Mouse (Mus musculus) c-Kit-negative CD71-positive TER-119-positive erythroid progenitor cells, embryonic 14.5 days (primary cell): Measurements from ENCODE around the gene Pcbp4.
A peak's percentile ranks its signal among the peaks of the same experiment; 100 is the strongest.

Experiments used
- DNase-seq: peaks from one replicate; pipeline ENCODE4 v3.0.0-alpha.2; 2013; ENCODE audit warnings: low read depth, low spot score

Pcbp4 gene

DNA sequence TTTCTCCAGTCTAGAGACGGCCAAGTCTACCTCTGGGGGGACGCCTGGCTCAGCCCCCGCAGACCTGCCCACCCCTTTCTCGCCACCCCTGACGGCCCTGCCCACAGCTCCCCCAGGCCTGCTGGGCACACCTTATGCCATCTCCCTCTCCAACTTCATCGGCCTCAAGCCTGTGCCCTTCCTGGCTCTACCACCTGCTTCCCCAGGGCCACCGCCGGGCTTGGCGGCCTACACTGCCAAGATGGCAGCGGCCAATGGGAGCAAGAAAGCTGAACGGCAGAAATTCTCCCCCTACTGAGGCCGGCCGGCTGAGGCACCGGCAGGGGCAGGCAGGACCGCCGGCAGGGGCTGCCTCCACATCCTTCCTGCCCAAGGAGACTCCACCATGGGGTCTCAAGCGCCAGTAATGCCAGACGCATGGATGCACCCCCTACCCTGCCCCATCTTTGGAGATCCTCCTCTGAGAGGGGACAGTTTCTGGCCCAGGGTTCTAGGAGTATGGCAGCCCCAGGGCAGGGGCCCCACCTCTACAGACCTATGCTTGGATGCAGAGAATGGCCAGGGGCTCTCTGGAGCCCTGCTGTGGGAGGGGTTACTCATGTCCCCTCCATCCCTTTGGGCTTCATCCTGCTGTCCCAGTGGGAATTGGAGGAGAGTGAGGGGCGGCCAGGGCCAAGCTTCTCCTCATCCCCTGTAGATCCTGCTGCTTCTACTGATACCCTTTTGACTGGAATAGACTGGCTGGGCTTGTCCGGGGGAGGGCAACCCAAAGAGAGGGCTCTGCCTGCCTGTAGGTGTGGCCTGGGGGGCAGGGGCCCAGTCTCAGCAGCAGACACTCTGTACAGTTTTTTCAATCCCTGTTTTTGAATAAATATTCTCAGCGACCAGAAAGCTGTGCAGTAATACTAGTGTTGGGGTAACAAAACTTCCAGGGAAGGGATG is 10.3 kb downstream of the Pcbp4 start:
- DNase-seq: no peak

DNA sequence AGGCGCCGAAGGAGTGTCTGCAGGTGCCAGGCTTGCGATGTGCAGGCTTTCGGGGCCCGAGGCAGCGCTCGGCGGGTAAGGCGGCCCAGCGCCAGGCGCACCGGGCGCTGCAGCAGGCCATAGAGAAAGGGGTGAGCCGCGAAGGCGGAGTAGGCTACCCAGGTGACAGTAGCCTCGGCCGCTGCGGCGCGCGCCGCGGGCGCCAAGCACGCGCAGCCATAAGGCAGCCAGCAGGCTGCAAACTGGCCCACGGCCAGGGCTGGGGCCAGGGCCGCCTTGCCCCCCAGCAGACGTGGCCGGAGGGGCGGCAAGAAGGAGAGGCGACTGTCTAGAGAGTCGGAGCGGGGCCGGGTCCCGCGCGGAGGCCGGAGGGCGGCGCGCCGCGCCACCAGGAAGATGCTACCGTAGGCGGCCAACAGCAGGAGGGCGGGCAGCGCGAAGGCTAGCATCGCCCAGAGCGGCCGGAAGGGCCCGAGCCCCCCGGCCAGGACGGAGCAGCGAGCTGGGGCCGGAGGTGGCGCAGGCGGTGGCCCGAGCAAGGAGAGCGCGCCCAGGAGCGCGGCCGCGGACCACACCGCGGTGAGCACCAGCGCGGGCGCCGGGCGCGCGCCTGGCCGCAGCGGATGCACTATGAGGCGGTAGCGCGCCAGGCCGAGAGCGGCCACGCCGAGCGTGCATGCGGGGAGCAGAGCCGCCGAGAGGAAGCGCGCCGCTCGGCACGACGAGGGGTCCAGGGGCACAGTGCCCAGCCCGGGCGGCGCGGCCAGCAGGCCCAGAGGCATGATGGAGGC is 11.9 kb downstream of the Pcbp4 start:
- no peak for DNase-seq

DNA sequence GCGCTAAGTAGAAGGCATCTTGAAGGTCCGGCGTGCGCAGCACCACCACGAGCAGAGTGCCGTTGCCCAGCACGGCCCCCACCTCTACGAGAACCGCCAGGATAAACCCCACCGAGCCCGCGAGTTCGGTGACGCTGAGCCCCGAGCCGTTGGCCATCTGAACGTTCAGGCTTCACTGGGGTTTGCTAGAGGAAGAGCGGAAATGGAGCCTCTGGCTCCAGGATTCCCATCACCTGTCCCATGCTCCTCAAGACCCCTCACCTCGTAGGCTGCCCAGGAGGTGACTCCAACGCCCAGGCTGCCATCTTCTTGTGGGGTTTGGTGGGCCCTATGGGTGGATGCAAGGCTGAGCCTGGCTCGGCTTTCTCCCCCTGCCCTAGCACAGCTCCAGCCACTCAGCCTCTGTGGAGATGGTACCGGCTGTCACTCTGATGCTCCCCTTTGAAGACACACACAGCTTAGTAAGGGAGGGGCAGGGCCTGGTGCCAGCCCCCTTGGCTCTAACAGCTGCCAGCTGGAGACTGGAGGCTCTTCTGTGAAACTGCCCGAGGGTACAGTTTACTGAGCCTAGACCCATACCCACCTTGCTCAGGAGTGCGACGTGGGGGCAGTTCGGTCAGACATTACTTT is 12.6 kb downstream of the Pcbp4 start, which contains the start of gene Gpr62:
Gene Gpr62 (minus strand): TSS at position 368 of the 630 bp plus-strand sequence.
- no peak for DNase-seq

DNA sequence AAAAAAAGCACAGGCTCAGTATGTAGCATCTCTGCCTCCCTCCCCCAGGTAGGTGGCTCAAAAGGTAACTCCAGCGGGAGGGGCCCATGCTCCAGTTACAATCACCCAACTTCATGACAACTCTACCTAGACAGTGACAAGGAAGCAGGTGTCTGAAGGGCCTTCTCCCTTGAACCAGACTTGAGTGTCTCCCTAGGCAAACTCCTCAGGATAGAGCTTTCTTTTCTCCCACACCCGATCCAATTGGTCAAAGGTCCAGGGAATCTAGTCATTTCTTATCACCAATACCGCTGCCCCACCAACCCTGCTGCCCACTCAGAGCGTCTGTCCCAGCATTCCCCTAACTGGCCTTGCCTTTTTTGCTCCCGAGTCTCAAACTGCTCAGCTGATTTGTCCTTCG is 13.6 kb downstream of the Pcbp4 start:
- no peak for DNase-seq

DNA sequence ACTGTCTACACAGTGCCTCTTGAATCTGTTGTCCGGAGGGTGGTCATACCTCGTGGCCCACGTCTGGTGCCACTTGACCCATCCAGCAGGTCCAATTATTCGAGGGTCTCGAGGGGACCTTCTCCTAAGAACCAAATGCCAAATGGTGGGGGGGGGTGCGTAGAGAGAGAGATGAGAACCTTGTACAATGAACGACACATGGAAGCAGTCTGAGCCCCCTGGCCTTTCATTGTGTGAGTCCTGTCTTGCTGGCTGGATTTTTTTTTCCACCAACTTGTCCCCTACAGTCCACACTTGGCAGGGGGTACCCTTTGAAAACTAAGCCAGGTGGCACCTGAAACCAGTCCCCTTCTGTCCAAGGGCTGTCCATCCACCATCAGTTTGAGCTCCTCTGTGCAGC is 14.7 kb downstream of the Pcbp4 start:
- no peak for DNase-seq

DNA sequence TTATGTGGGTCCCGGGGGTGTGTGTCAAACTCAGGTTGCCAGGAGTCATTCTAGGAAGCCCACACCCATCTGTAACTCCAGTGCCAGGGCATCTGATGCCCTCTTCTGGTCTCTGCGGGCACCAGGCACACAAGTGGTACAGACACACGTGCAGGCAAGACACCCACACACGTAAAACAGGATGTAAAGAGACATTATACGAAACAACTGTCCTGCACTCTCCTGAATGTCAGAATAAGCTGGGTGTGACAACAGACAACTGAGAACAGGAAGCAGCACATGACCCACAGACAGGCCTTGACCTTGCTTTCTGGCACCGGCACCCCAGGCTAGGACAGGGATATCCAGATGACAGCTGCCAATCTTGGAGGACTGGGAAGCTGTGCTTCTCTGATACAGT is 16.2 kb downstream of the Pcbp4 start:
- DNase-seq: no peak

DNA sequence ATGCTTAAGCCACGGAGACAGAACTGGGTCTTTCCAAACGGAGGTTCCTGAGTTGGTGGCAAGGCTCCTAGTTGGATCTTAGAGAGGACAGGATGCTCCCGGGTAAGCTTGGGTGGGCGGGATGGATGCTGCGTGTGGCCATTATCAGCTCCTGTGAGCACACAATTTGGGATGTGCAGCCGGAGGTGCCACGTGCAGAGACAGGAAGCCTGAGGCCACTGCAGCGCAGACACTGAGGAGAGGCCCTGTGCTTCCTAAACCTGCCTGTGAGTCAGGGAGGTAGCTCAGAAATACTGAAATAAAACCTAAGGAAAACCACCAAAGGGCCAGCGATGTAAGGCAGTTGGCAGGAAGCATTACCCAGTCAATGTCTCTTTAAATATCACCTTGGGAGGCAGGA is 16.7 kb downstream of the Pcbp4 start:
- no peak for DNase-seq

DNA sequence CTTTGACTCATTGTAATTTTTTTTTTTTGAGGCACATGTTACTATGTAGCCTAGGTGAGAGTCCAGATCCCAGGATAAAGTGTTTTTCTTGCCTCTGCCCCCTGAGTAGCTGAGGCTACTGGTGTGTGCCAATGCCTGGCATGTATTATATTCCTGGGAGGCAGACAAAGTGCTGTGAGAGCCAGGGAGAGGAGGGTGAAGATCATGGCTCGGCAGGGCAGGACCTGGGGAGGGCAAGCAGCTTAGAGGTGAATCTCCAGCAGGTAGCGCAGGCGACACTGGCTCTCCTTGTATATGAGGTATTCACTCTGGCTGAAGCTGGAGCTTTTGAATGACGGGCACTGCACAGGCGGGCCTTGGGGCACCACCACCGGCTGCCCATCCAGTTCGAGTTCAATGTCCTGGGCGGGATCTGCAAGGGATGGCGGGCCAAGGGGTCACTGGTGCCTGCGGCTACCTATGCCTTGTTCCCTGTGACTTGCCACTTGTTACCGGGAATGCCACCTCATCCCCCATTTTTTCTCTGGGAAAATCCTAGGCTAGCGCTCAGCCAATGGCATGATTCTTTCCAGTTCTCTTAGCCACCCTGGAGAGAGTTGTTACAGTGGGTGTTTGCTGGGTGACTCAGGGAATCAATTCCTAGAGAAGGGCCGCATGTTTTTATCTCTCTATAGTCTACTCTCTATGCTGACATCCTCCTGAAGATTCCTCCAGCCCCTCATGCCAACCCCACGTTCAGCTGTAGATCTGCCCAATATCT is 18.1 kb downstream of the Pcbp4 start:
- no peak for DNase-seq

DNA sequence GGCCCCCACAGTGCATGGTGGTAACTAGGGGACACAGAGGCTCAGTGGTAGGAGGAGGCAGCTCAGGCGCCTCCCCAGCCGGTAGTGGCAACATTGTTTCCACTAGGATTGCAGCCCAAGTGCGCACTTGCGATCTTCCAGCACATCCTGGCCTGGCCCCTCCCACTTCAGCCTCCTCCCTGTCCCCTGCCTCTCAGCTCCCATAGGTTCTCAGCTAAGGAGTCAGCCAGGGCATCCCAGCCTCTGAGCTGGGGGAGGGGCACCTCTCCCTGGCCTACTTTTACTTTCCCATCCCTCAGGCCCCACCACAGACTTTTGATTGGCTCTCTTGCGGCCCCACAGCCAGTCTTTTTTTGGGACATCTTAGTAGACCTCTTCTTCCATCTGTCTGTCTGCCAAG is 18.8 kb downstream of the Pcbp4 start:
- DNase-seq: no peak

DNA sequence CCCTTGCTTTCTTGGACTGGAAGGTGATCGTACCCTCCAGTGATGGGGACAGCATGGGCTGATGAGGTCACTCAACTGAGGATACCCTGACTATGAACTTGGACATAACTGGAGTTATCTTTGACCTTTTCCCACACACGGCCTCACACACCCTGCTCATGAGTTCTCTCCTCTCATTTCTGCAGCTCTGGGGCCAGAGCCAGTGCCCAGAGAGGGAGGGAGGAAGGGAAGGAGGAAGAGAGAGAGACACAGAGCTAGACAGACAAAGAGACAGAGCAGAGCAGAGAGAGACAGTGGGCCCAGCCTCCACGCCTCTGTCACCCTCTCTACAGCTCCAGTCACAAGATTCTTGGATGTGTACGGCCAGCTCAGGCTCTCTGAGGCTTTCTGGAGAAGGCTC is 19.2 kb downstream of the Pcbp4 start:
- no peak for DNase-seq

DNA sequence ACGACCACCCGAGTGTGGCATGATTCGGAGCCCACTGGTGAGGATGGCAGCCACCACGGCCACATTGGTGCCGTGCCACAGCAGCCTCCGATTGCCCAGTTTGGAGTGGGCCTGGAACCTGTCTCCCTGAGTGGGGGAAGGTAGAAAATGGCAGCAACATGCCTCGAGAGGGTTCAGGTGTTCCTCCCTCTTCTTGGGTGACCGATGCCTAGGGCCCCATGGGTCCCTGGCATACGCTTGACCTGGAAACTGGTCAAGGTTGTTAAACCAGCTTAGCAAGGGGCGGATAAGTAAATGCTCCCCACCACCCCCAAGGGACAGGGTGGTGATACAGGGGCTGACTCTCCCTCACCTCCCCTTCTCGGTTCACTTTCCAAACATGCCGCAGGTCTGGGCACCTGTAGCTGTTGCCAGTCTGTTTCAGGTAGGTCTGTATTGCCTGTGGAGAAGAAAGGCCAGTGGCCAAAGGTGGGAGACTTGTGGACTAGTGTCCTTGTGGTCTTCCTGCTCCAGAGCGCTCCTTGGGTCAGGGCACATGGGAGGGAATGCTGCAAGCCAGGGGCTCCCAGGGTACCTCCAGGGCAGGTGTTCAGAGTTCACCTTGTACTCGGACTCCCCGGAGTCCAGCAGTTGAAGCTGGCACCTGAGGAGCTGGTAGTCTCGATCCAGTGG is 20.1 kb downstream of the Pcbp4 start:
- no peak for DNase-seq

DNA sequence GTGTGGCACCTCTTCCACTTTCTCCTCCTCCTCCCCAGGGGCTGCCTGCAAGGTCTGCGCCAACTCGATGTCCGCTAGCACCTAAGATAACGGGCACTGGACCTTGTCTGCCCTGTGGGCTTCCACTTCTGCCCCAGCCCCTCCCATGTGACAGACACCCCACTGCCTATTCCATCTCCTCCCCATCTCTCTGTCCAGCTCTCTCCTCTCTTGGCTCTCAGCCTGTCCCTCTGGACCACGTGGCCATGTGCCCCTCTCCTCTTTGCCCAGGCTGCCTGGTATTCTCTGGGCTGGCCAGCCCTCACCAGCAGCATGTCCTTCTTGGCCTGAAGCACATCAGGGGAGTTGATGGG is 20.6 kb downstream of the Pcbp4 start:
- no peak for DNase-seq

DNA sequence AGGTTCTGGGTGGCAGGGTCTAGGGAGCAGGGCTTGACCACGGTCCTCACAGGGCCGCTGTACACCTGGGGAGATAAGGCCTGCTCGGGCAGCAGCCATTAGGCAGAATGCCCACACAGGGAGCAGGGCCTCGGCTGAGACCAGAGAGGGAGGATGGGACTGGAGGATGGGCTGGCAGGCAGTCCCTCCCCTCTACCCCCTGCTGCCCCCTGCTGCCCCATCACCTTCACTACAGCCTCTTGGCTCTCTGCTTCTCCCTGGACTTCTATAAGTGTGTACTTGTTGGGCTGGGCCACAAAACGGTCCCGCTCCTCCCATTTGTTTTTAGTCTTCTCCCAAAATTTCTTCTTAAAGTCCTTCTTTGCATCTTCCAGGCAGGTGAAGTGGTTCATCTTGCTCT is 21.4 kb downstream of the Pcbp4 start:
- no peak for DNase-seq

DNA sequence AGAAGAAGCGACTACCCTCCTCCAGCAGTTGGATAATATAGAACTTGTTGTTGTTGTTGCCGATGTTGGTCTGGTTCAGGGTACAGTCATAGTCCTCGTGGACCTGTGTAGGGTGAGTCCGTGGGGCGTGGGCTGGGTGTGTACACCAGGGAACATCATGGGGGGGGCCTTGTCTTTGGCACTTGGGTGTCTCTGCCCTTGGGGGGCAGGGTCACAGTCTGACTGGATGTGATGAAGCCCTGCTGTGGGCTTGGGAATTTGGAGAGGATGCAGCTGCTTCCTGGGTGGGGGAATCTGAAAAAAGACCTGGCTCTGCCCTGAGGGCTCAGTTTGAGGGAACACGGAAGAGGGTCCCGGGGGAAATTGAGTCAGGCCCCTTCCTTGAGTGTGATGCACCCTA is 22.0 kb downstream of the Pcbp4 start:
- no peak for DNase-seq

DNA sequence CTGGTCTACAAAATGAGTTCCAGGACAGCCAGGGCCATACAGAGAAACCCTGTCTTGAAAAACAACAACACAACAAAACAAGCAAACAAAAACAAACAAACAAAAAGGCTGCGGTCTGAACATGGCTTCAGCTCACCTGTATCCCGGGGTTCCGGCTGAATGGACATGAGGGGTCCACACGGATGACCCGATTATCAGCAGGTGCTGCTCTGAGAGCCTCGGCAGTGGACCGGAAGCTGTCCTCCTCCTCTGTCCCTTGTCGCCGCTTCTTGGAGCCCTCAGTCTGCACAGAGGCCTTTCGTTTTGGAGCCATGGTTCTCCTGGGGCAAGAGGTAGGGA is 22.5 kb downstream of the Pcbp4 start, which contains the start of gene Rrp9:
Gene Rrp9 (plus strand): TSS at position 301 of the 339 bp plus-strand sequence.
- DNase-seq: no peak

DNA sequence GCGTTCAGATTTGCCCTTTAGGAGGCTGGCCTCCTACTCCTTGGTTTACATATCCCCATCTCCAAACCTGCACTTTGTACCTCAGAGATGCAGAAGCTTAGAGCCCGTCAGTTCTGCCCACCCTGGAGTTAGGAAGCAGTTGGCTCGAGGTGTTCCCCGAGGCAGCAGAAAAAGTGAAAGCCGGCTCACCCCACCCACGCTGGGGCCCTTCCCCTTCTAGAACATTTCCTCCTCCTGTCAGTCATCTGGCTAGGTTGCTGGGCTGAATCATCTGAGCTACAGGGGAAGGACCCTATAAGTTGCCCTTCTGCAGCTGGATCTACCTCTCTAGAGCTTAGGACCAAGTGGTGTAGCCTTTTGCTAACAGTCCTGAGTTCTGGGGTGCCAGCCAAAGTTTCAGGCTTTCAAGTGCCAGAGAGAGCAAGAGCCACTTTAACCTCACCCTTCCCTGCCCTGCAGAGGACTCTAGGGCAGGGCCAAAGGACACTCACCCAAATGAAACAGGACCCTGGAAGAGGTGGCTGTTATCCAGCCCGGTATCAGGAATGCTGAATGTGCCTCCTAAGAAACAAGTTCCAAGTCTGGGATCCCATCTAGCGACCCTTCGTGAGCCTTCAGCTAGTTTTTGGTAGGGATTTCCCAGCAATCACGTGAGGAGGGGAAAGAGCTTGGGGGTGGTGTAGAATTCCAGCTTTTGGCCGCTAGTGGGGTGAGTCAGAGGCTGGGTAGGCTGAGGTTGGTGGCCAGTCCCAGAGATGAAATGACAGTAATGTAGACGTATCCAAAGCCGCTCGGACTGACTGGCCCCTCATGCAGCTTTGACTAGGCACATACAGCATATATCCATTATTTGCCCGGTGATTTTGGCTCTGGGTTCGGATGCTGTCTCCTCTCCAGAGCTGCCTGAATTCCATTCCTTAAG is 23.2 kb downstream of the Pcbp4 start:
- DNase-seq: no peak

DNA sequence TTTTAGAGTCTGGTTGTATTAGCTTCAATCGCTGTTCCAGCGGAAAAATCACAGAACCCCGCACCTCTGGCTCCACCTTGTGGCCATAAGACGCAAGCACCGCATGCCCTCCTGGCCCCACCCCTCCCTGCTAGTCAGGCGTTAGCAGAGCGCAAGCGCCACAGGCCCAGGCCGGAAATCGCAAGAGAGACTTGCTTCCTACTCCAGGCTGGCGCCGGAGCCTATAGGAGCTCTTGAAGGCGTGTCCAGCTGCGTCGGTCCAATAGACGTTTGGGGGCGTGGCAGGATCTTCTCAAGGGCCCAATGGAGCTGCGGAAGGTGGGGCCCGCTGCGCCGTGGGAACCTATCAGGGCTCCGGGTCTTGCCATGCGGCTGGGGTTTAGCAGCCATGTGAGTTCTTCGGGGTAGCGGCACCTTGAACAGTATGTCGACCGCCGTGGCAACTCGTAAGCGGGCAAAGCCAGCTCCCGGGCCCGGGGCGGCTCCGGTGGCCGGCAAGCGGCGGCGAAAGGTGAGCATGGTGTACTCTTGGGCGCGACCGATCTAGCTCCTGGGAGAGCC is 23.9 kb downstream of the Pcbp4 start, which contains the start of gene Parp3:
Gene Parp3 (minus strand): TSS at position 26 of the 561 bp plus-strand sequence.
- DNase-seq: peak; percentile 98

DNA sequence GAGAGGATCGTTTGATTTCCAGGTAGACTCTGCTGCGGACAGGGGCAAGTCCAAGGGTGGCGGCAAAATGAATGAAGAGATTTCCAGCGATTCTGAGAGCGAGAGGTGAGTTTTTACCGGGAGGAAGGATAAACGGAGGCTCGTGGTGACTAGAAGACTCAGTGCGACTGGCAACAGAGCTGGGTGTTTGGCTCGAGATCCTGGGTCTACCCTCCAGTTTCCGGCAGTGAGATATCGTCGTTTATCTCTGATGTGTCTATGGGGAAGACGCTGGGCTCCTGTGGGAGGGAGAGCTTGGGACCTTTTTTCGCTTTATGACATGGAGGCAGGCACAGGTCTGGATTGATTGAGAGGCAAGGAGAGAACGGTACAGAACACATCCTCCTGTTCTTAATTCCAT is 24.6 kb downstream of the Pcbp4 start:
- DNase-seq: no peak

DNA sequence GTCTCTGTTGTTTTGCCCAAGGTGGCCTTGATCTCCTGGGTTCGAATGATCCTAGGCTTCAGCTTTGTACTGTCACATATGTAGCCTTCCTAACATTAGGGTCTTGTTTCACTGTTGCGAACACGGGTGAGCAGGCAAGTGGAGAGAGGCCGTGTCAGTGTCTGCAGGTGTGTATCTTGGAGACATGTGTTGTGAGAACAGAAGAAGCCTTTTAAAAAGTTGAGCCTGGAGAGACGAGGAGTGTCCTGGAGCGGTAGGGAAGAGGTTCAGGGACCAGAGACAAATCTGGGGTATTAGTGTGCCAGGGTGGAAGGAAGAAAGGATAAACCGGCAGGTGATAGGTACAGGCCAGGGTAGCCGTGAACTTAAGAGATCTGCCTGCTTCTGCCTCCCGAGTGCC is 25.0 kb downstream of the Pcbp4 start:
- no peak for DNase-seq

DNA sequence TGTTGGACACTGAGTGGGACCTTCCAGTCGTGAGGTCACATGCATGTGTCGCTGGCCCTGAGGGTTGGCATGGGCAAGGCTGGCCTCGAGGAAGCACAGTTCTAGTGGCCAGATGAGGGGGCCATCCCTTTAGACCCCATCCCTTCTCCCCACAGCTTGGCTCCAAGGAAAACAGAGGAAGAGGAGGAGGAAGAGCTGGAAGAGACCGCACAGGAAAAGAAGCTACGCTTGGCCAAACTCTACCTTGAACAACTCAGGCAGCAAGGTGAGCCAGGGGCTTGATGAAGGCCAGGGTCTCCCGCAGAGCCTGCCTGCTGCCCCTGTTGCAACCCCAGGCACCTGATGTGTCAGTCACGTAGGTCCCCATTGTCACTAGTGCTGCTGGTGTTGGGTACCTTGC is 27.4 kb downstream of the Pcbp4 start:
- no peak for DNase-seq
